In the genomic region with DNA sequence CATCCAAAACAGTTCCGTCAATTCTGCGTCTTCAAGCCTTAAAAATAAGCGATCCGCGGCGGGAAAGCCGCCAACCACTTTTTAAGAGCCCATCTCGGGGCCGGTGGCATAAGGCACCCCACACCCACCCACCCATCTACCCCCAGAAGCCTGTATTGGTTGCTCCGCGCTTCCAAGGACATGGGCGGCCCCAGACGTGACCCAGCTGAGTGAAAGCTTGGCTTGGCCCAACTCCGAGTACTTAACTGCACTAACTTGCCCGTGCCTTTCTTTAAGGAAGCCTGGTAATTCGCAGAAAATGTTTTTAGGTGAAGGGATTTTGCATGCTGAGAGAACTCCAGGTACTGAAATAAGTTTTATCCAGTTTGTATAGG, we compare ENCODE assay signal across 8 mouse cellular contexts. TPM values are rescaled to one million over a fixed set of nuclear protein-coding genes. Genes with fewer than 3 reads are reported as not detected.
DNase-seq lines count a peak whose midpoint lies in the region; ATAC-seq and TF ChIP-seq lines count a peak whose summit lies in the region.

No protein-coding gene starts in this region.

- no peaks in the 10 kb centered on the region; the same call in 1 of the 2 replicates for H3K27me3 ChIP-seq in heart, embryonic 13.5 days (replicated peaks)
- peaks cover 12% of the 10 kb centered on the region; the same call in 1 of the 2 replicates for H3K27me3 ChIP-seq in hindbrain, embryonic 10.5 days (ENCODE audit: insufficient read depth, poor library complexity, severe bottlenecking)

- intact Hi-C loops in heart, postnatal 10 days (cut with DNase I), result no loop called here

- 13% methylated on average over 16 of the region's 16 CpGs for WGBS in heart, embryonic 13.5 days
- WGBS in hindbrain, embryonic 10.5 days, result 19% methylated on average over 16 of the region's 16 CpGs

- in situ Hi-C loops in ES-E14 (cut with MboI; ENCODE audit: low sequenced_read_pairs in 2 of 2, unreplicated experiment in 2 of 2), result no loop called here

- H3K4me2 ChIP-seq in heart, embryonic 13.5 days, result peak overlapping the region; percentile 79

- ATAC-seq in heart, embryonic 13.5 days (ENCODE audit: extremely low read depth, insufficient number of reproducible peaks, low FRiP score, low TSS enrichment), result no peak

- peak overlapping the region; percentile 87 for H3K9ac ChIP-seq in heart, embryonic 13.5 days
- H3K9ac ChIP-seq in ES-E14 (ENCODE audit: insufficient read depth, low read depth, low read length, poor library complexity, severe bottlenecking), result peak overlapping the region; percentile 89

- H3K36me3 ChIP-seq in heart, embryonic 13.5 days, result no peaks in the 10 kb centered on the region
- no peaks in the 10 kb centered on the region for H3K36me3 ChIP-seq in ES-E14 (ENCODE audit: control insufficient read depth, insufficient read depth, low read length, poor library complexity, severe bottlenecking)
- peaks cover 6% of the 10 kb centered on the region; the same call in 1 of the 2 replicates for H3K36me3 ChIP-seq in hindbrain, embryonic 10.5 days

- peak overlapping the region; percentile 82 for H3K27ac ChIP-seq in heart, embryonic 13.5 days (replicated peaks)
- H3K27ac ChIP-seq in ES-E14 (ENCODE audit: insufficient read depth, low read depth, low read length, poor library complexity, severe bottlenecking), result peak overlapping the region; percentile 96
- peak overlapping the region; percentile 98 for H3K27ac ChIP-seq in hindbrain, embryonic 10.5 days

- H3K9me3 ChIP-seq in heart, embryonic 13.5 days, result no peaks in the 10 kb centered on the region
- H3K9me3 ChIP-seq in ES-E14 (ENCODE audit: control insufficient read depth, insufficient read depth, low read depth, low read length), result no peaks in the 10 kb centered on the region
- H3K9me3 ChIP-seq in hindbrain, embryonic 10.5 days, result no peaks in the 10 kb centered on the region

- H3K4me1 ChIP-seq in heart, embryonic 13.5 days, result peaks cover 56% of the 10 kb centered on the region
- H3K4me1 ChIP-seq in ES-E14 (ENCODE audit: control insufficient read depth in 2 of 2, insufficient read depth in 2 of 2, low read length in 2 of 2, poor library complexity in 1 of 2), result peaks cover 6 to 21% of the 10 kb centered on the region in 2 experiments
- peaks cover 56% of the 10 kb centered on the region for H3K4me1 ChIP-seq in hindbrain, embryonic 10.5 days (replicated peaks)

- H3K4me3 ChIP-seq in heart, embryonic 13.5 days, result peak overlapping the region; percentile 87
- H3K4me3 ChIP-seq in ES-E14 (ENCODE audit: insufficient read depth in 1 of 2, low read depth in 1 of 2, low read length in 2 of 2, poor library complexity in 1 of 2, severe bottlenecking in 1 of 2), result peak overlapping the region; percentile 58 to 78
- H3K4me3 ChIP-seq in hindbrain, embryonic 10.5 days, result peak overlapping the region; percentile 92

- DNase-seq in heart, postnatal 10 days, result no peak
- DNase-seq in ES-E14 (ENCODE audit: low read depth, low spot score), result no peak
- no peak for DNase-seq in hindbrain, embryonic 10.5 days (ENCODE audit: low spot score)
- peak; percentile 23 for DNase-seq in lung, postnatal 25 days (ENCODE audit: low spot score)
- no peak for DNase-seq in c-Kit-positive CD71-positive TER-119-positive erythroid progenitor cells, embryonic 14.5 days (ENCODE audit: low spot score)
- DNase-seq in B cell, adult 2 months, result no peak
- no peak for DNase-seq in adrenal gland, postnatal 4 days (ENCODE audit: low spot score in 2 of 2)

TF ChIP-seq in ES-E14, 5 proteins besides CTCF, POLR2A, EP300 and RAD21:
- TF ChIP-seq CHD2 (IDR thresholded peaks at IDR 0.05; ENCODE audit: low read depth, low read length), result no peak
- TF ChIP-seq HCFC1 (IDR thresholded peaks at IDR 0.05; ENCODE audit: borderline replicate concordance, insufficient read depth, low read length), result no peak
- no peak for TF ChIP-seq ZNF384 (IDR thresholded peaks at IDR 0.05; ENCODE audit: low read depth, low read length)
- no peak for TF ChIP-seq MAFK (IDR thresholded peaks at IDR 0.05; ENCODE audit: insufficient read depth, low read depth, low read length)
- TF ChIP-seq ZC3H11A (IDR thresholded peaks at IDR 0.05; ENCODE audit: borderline replicate concordance, low read depth, low read length), result no peak

RNA-seq across cellular contexts. Expression of gene Smarcd2, which starts 0.5 kb away (rescaled TPM):
- 17.9 and 20.4 TPM in 2 replicates for polyA plus RNA-seq in heart, embryonic 13.5 days (2015; fragmentation: Nextera tagmentation; extraction: Ambion mirVana)
- 10 to 100 TPM; 28.1 to 28.4 TPM for total RNA-seq in heart, postnatal 10 days (2021)
- total RNA-seq in ES-E14 (2012; rRNA removed), result 45.0 and 47.7 TPM in 2 replicates
- polyA plus RNA-seq in hindbrain, embryonic 10.5 days (2016; fragmentation: Nextera tagmentation; extraction: Ambion mirVana), result 24.9 and 27.3 TPM in 2 replicates
- total RNA-seq in adrenal gland, postnatal 4 days (2021), result 100 to 1,000 TPM; 104 to 117 TPM

RNA-seq across cellular contexts. Expression of gene Tcam1, which starts 3.2 kb away (rescaled TPM):
- 0.06 and 0.13 TPM in 2 replicates for polyA plus RNA-seq in heart, embryonic 13.5 days (2015; fragmentation: Nextera tagmentation; extraction: Ambion mirVana)
- under 1 TPM in 1 of 2 experiments, not detected in 1; 0.07 TPM for total RNA-seq in heart, postnatal 10 days (2021)
- 1.0 and 1.3 TPM in 2 replicates for total RNA-seq in ES-E14 (2012; rRNA removed)
- 0.12 and 0.25 TPM in 2 replicates for polyA plus RNA-seq in hindbrain, embryonic 10.5 days (2016; fragmentation: Nextera tagmentation; extraction: Ambion mirVana)
- under 1 TPM; 0.25 to 0.34 TPM for total RNA-seq in adrenal gland, postnatal 4 days (2021)

RNA-seq across cellular contexts. Expression of gene Psmc5, which starts 17.3 kb away (rescaled TPM):
- polyA plus RNA-seq in heart, embryonic 13.5 days (2015; fragmentation: Nextera tagmentation; extraction: Ambion mirVana), result 229 and 256 TPM in 2 replicates
- total RNA-seq in heart, postnatal 10 days (2021), result 100 to 1,000 TPM; 107 to 109 TPM
- total RNA-seq in ES-E14 (2012; rRNA removed), result 161 and 263 TPM in 2 replicates
- 371 and 420 TPM in 2 replicates for polyA plus RNA-seq in hindbrain, embryonic 10.5 days (2016; fragmentation: Nextera tagmentation; extraction: Ambion mirVana)
- total RNA-seq in adrenal gland, postnatal 4 days (2021), result 100 to 1,000 TPM; 131 to 138 TPM

RNA-seq across cellular contexts. Expression of gene Ftsj3, which starts 17.4 kb away (rescaled TPM):
- 36.6 and 37.4 TPM in 2 replicates for polyA plus RNA-seq in heart, embryonic 13.5 days (2015; fragmentation: Nextera tagmentation; extraction: Ambion mirVana)
- total RNA-seq in heart, postnatal 10 days (2021), result 10 to 100 TPM; 22.3 to 24.7 TPM
- 304 and 403 TPM in 2 replicates for total RNA-seq in ES-E14 (2012; rRNA removed)
- polyA plus RNA-seq in hindbrain, embryonic 10.5 days (2016; fragmentation: Nextera tagmentation; extraction: Ambion mirVana), result 52.6 and 78.7 TPM in 2 replicates
- total RNA-seq in adrenal gland, postnatal 4 days (2021), result 10 to 100 TPM; 69.3 to 71.0 TPM

RNA-seq across cellular contexts. Expression of gene Gh, which starts 28.4 kb away (rescaled TPM):
- not detected in 2 replicates for polyA plus RNA-seq in heart, embryonic 13.5 days (2015; fragmentation: Nextera tagmentation; extraction: Ambion mirVana)
- not detected for total RNA-seq in heart, postnatal 10 days (2021)
- not detected in 2 replicates for total RNA-seq in ES-E14 (2012; rRNA removed)
- polyA plus RNA-seq in hindbrain, embryonic 10.5 days (2016; fragmentation: Nextera tagmentation; extraction: Ambion mirVana), result not detected in 2 replicates
- total RNA-seq in adrenal gland, postnatal 4 days (2021), result under 1 TPM in 1 of 2 experiments, not detected in 1; 0.37 TPM
